Mouse (Mus musculus) stomach, postnatal 0 days (tissue): ENCODE data around the gene Hpse2.
A peak's percentile ranks its signal among the peaks of the same experiment; 100 is the strongest.

Experiments
- CTCF ChIP-seq: IDR thresholded peaks from 2 replicates; pipeline ENCODE4 v1.5.1; 2016; ENCODE audit warnings: antibody characterized with exemption, low read depth, mild to moderate bottlenecking, moderate library complexity
- EP300 ChIP-seq: optimal IDR thresholded peaks from 2 replicates; pipeline ENCODE3; 2016; ENCODE audit warnings: antibody characterized with exemption

DNA sequence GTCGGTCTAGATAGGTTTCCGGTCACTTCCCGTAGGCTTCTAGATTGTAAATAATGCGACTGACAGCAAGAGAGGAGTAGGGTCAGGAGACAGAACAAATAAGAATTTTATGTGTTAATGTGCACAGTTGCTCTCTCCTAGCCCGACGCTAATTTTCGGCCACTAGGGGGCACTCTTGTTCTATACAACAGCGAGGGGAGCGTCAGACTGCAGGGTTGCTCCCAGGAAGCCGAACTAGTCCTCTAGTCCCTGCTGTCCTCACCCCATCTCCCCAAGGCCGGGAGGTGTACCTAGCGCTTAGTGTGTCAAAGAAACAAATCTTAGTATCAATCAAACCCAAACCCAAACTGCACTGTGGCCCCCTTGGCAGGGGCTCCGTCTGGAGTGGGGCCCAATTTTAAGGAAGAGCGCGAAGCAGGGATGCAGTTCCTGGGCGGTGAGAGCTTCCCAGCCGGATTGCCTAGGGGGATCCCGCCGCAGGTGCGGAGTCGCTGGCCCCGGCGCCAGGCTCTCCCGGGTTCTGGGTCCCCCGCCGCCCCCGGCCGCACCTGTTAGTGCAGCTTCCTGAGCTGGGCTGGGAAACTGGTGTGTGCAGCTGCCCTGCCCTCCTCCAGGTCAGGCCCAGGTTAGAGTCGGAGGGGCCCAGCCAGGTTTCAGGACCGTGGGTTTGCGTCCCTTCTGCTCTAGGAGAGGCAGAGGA, 593.1 kb downstream of the Hpse2 start:
- TF ChIP-seq CTCF (peak; percentile 95), EP300 (no peak)
